Comparison of ENCODE assay signal across 10 mouse cellular contexts in genomic region chr15:92161163-92162025, GRCm38 (mm10).
A peak's percentile ranks its signal among the peaks of the same experiment; 100 is the strongest.
DNase-seq lines count a peak whose midpoint lies in the region; ATAC-seq and TF ChIP-seq lines count a peak whose summit lies in the region.
"Had no signal": no experiment of that assay in that cellular context is flagged by ENCODE, and none has a peak within 500 bp of the region (broad histone marks: within the 10 kb centered on the region; RNA-seq: fewer than 3 reads in every experiment).

No protein-coding gene starts in this region.

- 0 out of 2 replicates have a peak overlapping the region, but pooled peaks have one; percentile 54 for H3K27ac ChIP-seq in hindbrain, embryonic 11.5 days (ENCODE audit: low read depth, low read length)
- no peak overlapping the region for H3K27ac ChIP-seq in intestine, postnatal 0 days (ENCODE audit: low read depth, low read length)

- no peaks in the 10 kb centered on the region for H3K4me1 ChIP-seq in hindbrain, embryonic 11.5 days (replicated peaks; ENCODE audit: control insufficient read depth, insufficient read depth, low read length)
- no peaks in the 10 kb centered on the region for H3K4me1 ChIP-seq in intestine, postnatal 0 days (replicated peaks; ENCODE audit: control insufficient read depth, insufficient read depth, low read length)

- peak overlapping the region; percentile 25; the same call in 1 of the 2 replicates for H3K9ac ChIP-seq in hindbrain, embryonic 11.5 days (ENCODE audit: low read depth, low read length)
- H3K9ac ChIP-seq in intestine, postnatal 0 days (ENCODE audit: low read depth, low read length): no peak overlapping the region

- WGBS in hindbrain, embryonic 11.5 days: 37% methylated on average over 20 of the region's 20 CpGs
- WGBS in intestine, postnatal 0 days: 50% methylated on average over 20 of the region's 20 CpGs

- H3K9me3 ChIP-seq in hindbrain, embryonic 11.5 days (ENCODE audit: control insufficient read depth, low read length): no peaks in the 10 kb centered on the region
- no peaks in the 10 kb centered on the region for H3K9me3 ChIP-seq in intestine, postnatal 0 days (ENCODE audit: control insufficient read depth)

- peak; percentile 91 for ATAC-seq in hindbrain, embryonic 11.5 days (ENCODE audit: low FRiP score)
- no peak for ATAC-seq in intestine, postnatal 0 days
- ATAC-seq: Patski had no signal

- H3K27me3 ChIP-seq in hindbrain, embryonic 11.5 days (ENCODE audit: control insufficient read depth, insufficient read depth, low read length): no peaks in the 10 kb centered on the region
- no peaks in the 10 kb centered on the region for H3K27me3 ChIP-seq in intestine, postnatal 0 days (replicated peaks; ENCODE audit: control insufficient read depth, insufficient read depth, low read length)
- H3K27me3 ChIP-seq: Patski had no signal

- no peak for TF ChIP-seq CTCF in intestine, postnatal 0 days (IDR thresholded peaks at IDR 0.05; ENCODE audit: low read depth)

- H3K36me3 ChIP-seq in hindbrain, embryonic 11.5 days (ENCODE audit: control insufficient read depth, insufficient read depth, low read length): no peaks in the 10 kb centered on the region
- no peaks in the 10 kb centered on the region for H3K36me3 ChIP-seq in intestine, postnatal 0 days (ENCODE audit: control insufficient read depth, insufficient read depth)

- DNase-seq in adrenal gland, postnatal 14 days: peak; percentile 19
- DNase-seq in cerebellum, postnatal 14 days: peak; percentile 72 to 74
- DNase-seq in hindbrain, embryonic 11.5 days (ENCODE audit: low spot score): peak; percentile 33
- peak; percentile 15 for DNase-seq in mesoderm, embryonic 11.5 days (ENCODE audit: low read depth, low spot score)
- DNase-seq in telencephalon, adult 2 months (ENCODE audit: low read depth, low spot score): peak; percentile 55
- no peak for DNase-seq in urinary bladder, postnatal 25 days (ENCODE audit: low spot score)
- no peak for DNase-seq in gastrocnemius, postnatal 4 days (ENCODE audit: low spot score in 2 of 2)

- H3K4me3 ChIP-seq in hindbrain, embryonic 11.5 days (ENCODE audit: low read depth, low read length): peak overlapping the region; percentile 29
- H3K4me3 ChIP-seq in intestine, postnatal 0 days (ENCODE audit: low read depth, low read length): no peak overlapping the region
- H3K4me3 ChIP-seq: myocyte had no signal

- peak overlapping the region; percentile 27 for H3K4me2 ChIP-seq in hindbrain, embryonic 11.5 days (replicated peaks; ENCODE audit: low read depth, low read length)
- H3K4me2 ChIP-seq in intestine, postnatal 0 days (replicated peaks; ENCODE audit: low read depth): no peak overlapping the region

Comparison
In these comparisons a context has a peak if more than half of its experiments do, and no peak if none do; other contexts are left out.
1. DNase-seq: peak in adrenal gland, postnatal 14 days (single experiment), cerebellum, postnatal 14 days (2 of 2), hindbrain, embryonic 11.5 days (single experiment), mesoderm, embryonic 11.5 days (single experiment) and telencephalon, adult 2 months (single experiment); none in urinary bladder, postnatal 25 days (single experiment) and gastrocnemius, postnatal 4 days (0 of 2).